Mouse (Mus musculus) embryo, embryonic 11.5 days (tissue): ENCODE measurements around the gene Cd4.
A peak's percentile ranks its signal among the peaks of the same experiment; 100 is the strongest.

Source experiments
- DNase-seq: peaks from one replicate; pipeline ENCODE4 v3.0.0-alpha.2; 2012; ENCODE audit warnings: low read depth, low spot score

Gene Cd4

DNA sequence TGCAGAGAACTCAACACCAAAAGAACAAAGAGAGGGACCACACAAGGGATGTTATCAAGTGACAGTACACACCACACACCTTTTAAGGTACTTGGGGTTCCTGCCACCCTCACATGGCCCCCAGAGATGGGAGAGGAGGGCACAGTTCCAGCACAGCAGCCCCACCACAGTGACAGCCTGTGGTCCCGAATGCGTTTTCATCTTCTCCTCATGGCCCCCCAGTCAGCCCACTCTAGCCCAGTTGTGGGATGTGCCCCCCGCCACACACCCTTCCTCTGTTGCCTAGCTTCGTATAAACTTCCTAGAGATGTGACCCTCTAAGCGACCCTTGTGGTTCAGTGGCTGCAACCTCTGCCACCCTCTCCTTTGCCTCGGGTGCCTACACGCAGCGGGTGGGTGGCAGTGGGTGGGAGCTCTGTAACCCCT, 2.1 kb downstream of the Cd4 start:
- DNase-seq = no peak

GRCm38 (mm10) chr6:124884714-124885500, 3.1 kb downstream of the Cd4 start:
- no peak for DNase-seq

GRCm38 (mm10) chr6:124883351-124883750, 4.7 kb downstream of the Cd4 start:
- DNase-seq = no peak

- DNase-seq = no peak
Measured at GRCm38 (mm10) chr6:124881821-124882220, 6.2 kb downstream of the Cd4 start.

DNA sequence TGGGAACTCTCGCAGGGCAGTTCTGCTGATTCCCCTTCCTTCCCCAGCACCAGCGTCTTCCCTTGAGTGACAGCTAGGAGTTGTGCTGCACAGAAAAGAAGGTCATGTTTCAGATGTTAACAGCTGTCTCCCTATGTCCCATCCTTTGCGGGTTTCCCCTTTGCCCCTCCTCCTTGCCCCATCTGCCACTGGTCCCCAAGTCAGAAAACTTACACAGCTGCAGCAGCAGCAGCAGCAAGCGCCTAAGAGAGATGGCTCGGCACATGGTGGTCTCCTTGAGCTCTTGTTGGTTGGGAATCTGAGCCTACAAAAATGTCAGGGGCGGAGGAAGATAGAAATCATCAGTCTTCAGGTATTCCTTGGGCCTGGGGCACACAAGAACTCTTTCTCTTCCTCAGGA, 8.6 kb downstream of the Cd4 start:
- no peak for DNase-seq

DNA sequence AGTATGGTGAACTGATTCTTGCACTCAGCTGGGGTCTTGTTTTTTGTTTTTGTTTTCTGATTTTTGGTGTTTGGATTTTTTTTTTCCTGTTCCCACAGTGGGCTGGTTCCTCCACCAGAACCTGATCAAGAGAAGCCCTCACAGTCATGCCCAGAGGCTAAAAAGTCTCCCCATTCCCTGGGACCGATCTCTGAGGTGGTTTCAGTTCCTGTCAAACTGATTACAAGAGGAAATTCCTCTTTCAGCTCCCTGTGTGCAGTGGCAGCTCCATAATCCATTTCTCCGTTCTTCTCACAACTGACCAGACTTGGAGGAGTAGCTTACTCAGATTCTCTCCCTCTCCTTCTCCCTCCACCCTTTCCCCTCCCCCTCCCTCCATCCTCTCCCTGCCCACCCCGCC, 13.7 kb downstream of the Cd4 start:
- DNase-seq = no peak

DNA sequence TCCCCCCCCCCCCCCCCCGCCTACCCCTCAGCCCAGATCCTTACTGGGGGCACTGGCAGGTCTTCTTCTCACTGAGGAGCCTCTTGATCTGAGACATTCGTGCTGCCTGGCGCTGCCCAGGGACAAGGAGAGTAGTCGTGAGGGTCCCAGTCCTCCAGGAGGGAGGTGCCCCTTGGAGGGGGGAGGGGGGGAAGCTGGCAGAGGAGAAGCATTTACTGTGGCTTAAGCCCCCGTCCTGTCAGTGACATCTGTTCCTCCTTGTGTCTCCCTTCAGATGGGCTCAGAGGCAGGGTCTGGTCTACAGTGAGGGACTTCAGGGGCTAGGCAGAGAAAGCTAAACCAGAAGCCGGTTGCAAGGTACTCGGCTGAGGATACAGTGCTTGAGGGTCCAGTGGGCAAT, 21.5 kb downstream of the Cd4 start:
- DNase-seq = no peak

DNA sequence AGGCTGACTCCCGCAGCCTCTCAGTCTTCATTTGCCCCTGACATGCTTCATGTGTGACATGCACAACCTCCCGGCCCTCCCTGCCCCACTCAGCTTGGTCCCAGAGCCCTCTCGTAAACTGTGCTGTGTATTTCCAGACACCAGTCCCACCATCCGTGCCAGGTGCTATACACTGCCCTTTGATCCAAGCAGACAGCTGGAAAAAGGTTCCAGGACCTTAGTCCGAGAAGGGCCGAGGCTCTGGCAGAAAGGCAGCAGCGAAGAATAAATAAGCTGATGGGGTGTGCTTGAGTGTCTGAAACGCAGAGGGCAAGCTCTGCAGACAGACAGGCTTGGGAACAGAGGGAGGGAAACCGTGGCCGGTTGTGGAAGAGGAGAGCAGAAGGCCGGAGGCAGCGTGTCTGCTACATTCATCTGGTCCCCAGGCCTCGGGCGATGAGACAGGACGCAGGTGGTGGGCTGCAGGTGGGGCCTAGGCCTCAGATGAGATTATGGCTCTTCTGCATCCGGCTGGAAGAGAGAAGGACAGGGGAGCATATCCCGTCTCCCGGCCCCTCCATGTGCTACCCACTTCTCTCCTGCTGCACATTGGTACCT, 22.2 kb downstream of the Cd4 start:
- DNase-seq = no peak

- DNase-seq = peak; percentile 44
Measured at GRCm38 (mm10) chr6:124863658-124864298, 24.2 kb downstream of the Cd4 start, which contains the start of gene Gpr162. Gene Gpr162 (minus strand): TSS chr6:124863983.

DNA sequence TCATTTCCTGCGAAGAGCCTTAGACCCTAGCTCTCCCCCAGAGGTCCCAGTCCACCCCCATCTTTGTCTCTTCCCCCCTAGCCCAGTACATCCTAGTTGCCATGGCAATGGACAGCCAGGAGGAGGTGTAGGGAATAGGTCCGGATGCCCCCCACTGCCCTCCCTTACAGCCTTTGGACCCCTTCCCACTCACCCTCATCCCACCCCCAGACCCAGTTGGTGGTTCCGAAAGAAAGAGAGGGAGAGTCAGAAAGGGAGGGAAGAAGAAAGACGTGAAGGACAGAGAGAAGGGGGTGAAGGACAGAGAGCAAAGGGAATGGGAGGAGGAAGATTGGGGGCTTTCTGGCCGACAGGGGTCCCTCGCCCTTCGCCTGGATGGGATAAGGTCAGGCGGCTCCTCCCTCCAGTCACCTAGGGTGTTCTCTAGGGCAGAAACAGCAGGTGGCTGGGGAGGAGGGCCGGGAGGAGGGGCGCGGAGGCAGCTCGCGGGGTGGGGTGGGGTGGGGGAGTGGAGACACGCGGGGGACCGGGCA, 24.8 kb downstream of the Cd4 start:
- DNase-seq = no peak

- DNase-seq = no peak
Measured at GRCm38 (mm10) chr6:124862406-124863124, 25.5 kb downstream of the Cd4 start.

DNA sequence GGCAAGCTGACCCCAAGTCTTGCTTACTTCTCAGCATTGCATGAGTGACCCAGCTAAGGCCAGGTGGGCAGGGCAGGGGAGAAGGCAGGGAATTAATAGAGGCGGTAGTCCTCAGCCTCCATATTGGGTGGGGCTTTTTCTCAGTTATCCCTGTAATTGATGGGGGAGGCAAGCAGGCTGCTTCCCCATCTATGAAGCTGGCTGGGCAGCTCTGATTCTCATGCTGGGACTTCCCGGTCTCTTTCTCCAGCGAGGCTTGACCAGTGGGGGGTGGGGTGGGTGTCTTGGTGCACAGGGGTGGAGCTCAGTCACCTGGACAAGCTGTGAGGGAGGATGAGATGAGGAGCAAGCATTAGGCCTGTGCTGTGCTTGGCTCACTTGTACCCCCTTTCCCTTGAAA, 26.2 kb downstream of the Cd4 start:
- no peak for DNase-seq

GRCm38 (mm10) chr6:124861266-124861665, 26.8 kb downstream of the Cd4 start:
- DNase-seq = no peak

GRCm38 (mm10) chr6:124860511-124860910, 27.5 kb downstream of the Cd4 start:
- no peak for DNase-seq

- peak; percentile 72 for DNase-seq
Measured at GRCm38 (mm10) chr6:124859725-124860124, 28.3 kb downstream of the Cd4 start.

DNA sequence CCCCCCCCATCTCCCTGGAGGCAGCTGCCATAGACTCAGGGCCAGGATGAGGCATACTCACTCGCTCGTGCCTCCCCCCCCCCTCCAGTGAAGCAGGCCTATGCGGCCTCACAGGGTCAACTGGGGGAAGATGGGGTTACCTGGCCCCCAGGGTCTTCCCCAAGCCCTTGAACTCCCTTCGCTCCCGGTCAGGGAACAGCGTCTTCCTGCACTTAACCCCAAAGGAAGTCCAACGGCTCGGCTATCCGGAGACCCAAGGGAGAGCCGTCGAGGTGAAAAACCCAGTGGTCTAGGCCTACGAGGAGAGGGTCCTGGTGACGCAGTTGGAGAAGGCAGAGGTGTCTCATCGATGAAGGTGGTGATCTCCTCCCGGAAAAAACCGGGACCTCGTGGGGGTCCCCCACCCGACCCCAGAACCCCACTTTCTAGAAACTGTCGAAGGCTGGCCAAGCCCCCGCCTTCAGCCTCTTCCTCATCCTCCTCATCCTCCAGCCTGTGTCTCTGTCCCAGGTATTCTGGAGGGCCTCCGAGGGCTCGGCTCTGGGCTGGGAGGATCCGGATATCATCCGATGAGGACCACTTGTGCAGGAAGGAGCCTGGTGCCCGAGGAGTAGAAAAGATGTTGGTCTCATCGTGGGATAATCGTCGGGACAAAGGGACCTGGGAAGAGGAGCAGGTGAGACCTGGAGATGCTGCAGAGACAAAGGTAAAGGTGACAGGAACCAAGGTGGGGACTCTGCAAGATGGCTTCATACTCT, 29.3 kb downstream of the Cd4 start:
- DNase-seq = no peak

DNA sequence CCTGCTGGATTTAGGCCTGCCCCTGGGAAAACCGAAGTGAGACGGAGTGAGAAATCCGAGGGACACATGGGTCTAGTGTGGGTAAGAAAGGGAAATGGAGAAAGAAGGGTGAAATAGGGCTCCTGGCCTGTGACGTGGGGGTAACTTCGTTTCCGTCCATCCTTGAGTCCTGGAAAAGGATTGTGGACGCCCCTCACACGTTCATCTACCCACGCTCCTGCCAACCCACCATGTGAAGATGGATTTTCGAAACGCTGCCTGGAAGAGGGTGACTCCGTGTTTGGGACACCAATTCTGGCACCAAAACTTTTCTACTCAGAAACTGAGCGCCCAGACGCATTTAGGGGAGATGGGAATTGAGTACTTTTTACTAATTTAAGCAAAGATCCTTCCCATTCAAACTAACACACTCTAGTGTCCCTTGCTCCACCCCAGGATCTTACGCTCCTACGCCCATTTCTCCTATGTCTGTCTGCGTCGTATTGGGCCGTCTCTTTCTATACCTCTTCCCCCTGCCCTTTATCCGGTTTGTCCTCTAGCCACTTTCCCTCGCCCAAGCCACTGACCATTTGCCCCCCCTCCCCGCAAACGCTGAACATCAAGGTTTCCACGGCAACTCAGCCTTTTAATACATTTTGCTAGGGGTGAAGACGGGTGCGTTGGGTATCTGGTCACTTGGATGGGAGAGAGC, 30.0 kb downstream of the Cd4 start:
- DNase-seq = no peak

GRCm38 (mm10) chr6:124856916-124857839, 30.8 kb downstream of the Cd4 start, which contains the start of gene P3h3:
Gene P3h3 (minus strand): TSS chr6:124857752.
- DNase-seq = peak; percentile 84

GRCm38 (mm10) chr6:124856321-124856720, 31.7 kb downstream of the Cd4 start:
- peak; percentile 56 for DNase-seq
